In genomic region chr7:72146849-72147248, GRCm38 (mm10) we compare ENCODE assay signal across 22 mouse cellular contexts.
DNase-seq lines count a peak whose midpoint lies in the region; ATAC-seq and TF ChIP-seq lines count a peak whose summit lies in the region.
"Had no signal": no experiment of that assay in that cellular context is flagged by ENCODE, and none has a peak within 500 bp of the region (broad histone marks: within the 10 kb centered on the region; RNA-seq: fewer than 3 reads in every experiment).

No protein-coding gene starts in this region.

- no peaks in the 10 kb centered on the region for H3K36me3 ChIP-seq in kidney, embryonic 16.5 days (ENCODE audit: insufficient read depth, low read length)
- peaks cover 4% of the 10 kb centered on the region for H3K36me3 ChIP-seq in liver, adult 2 months (ENCODE audit: control insufficient read depth, insufficient read depth, low read length)
- no peaks in the 10 kb centered on the region for H3K36me3 ChIP-seq in liver, embryonic 16.5 days (ENCODE audit: control insufficient read depth, insufficient read depth)
- no peaks in the 10 kb centered on the region for H3K36me3 ChIP-seq in liver, embryonic 11.5 days (ENCODE audit: control insufficient read depth, insufficient read depth, low read length)
- H3K36me3 ChIP-seq in liver, postnatal 0 days (replicated peaks; ENCODE audit: insufficient read depth, low read length): no peaks in the 10 kb centered on the region
- H3K36me3 ChIP-seq in liver, embryonic 12.5 days: no peaks in the 10 kb centered on the region
- H3K36me3 ChIP-seq: G1E had no signal

- H3K4me1 ChIP-seq in kidney, embryonic 16.5 days (ENCODE audit: insufficient read depth, low read length): peaks cover 15% of the 10 kb centered on the region
- no peaks in the 10 kb centered on the region; the same call in 1 of the 2 replicates for H3K4me1 ChIP-seq in liver, adult 2 months (ENCODE audit: control insufficient read depth, insufficient read depth, low read length)
- no peaks in the 10 kb centered on the region for H3K4me1 ChIP-seq in liver, embryonic 16.5 days (ENCODE audit: control insufficient read depth, low read depth, low read length)
- no peaks in the 10 kb centered on the region for H3K4me1 ChIP-seq in liver, embryonic 11.5 days (replicated peaks; ENCODE audit: control insufficient read depth, insufficient read depth, low read length)
- H3K4me1 ChIP-seq in liver, postnatal 0 days (ENCODE audit: insufficient read depth): 0 out of 2 replicates have a peak, but pooled peaks cover 3% of the 10 kb centered on the region
- H3K4me1 ChIP-seq in liver, embryonic 12.5 days: no peaks in the 10 kb centered on the region

- 0 out of 2 replicates have a peak, but pooled peaks have one; percentile 21 for ATAC-seq in kidney, embryonic 16.5 days (ENCODE audit: low FRiP score, low TSS enrichment)
- peak; percentile 43 for ATAC-seq in liver, embryonic 16.5 days (ENCODE audit: low read depth)
- no peak for ATAC-seq in liver, embryonic 11.5 days (replicated peaks; ENCODE audit: low FRiP score)
- ATAC-seq in liver, postnatal 0 days: peak; percentile 96
- ATAC-seq in liver, embryonic 12.5 days: no peak
- ATAC-seq: activated CD4-positive, CD25-positive, alpha-beta regulatory T cell, adult 4 months; CD4-positive, CD25-positive, alpha-beta regulatory T cell, adult 4 months; Patski had no signal

- TF ChIP-seq EP300 in liver, postnatal 0 days (IDR thresholded peaks at IDR 0.05; ENCODE audit: low read depth): 0 out of 2 replicates have a peak, but pooled peaks have one; percentile 29

- no peak overlapping the region for H3K4me3 ChIP-seq in kidney, embryonic 16.5 days (ENCODE audit: low read length)
- no peak overlapping the region for H3K4me3 ChIP-seq in liver, adult 2 months (ENCODE audit: insufficient read depth, low read depth, low read length)
- H3K4me3 ChIP-seq in liver, embryonic 16.5 days (ENCODE audit: low read depth, low read length): no peak overlapping the region
- H3K4me3 ChIP-seq in liver, embryonic 11.5 days (ENCODE audit: low read depth, low read length): no peak overlapping the region
- H3K4me3 ChIP-seq in liver, postnatal 0 days (ENCODE audit: low read depth, low read length): no peak overlapping the region
- no peak overlapping the region for H3K4me3 ChIP-seq in liver, embryonic 12.5 days

- no peaks in the 10 kb centered on the region; the same call in 1 of the 2 replicates for H3K79me2 ChIP-seq in liver, adult 2 months (ENCODE audit: control insufficient read depth, insufficient read depth, low read length)

- no peak overlapping the region for H3K27ac ChIP-seq in kidney, embryonic 16.5 days (ENCODE audit: low read length)
- H3K27ac ChIP-seq in liver, adult 2 months (replicated peaks; ENCODE audit: insufficient read depth, low read depth, low read length): no peak overlapping the region
- no peak overlapping the region for H3K27ac ChIP-seq in liver, embryonic 16.5 days (ENCODE audit: low read length)
- no peak overlapping the region for H3K27ac ChIP-seq in liver, embryonic 11.5 days (ENCODE audit: low read depth, low read length)
- no peak overlapping the region for H3K27ac ChIP-seq in liver, postnatal 0 days (ENCODE audit: low read depth)
- H3K27ac ChIP-seq in liver, embryonic 12.5 days: no peak overlapping the region

- H3K27me3 ChIP-seq in kidney, embryonic 16.5 days (ENCODE audit: insufficient read depth, low read length): no peaks in the 10 kb centered on the region
- H3K27me3 ChIP-seq in liver, adult 2 months (ENCODE audit: control insufficient read depth, insufficient read depth, low read length): no peaks in the 10 kb centered on the region
- H3K27me3 ChIP-seq in liver, embryonic 16.5 days (ENCODE audit: control insufficient read depth, insufficient read depth, low read depth, low read length): no peaks in the 10 kb centered on the region
- H3K27me3 ChIP-seq in liver, embryonic 11.5 days (replicated peaks; ENCODE audit: control insufficient read depth, insufficient read depth, low read length): no peaks in the 10 kb centered on the region
- no peaks in the 10 kb centered on the region for H3K27me3 ChIP-seq in liver, postnatal 0 days (ENCODE audit: insufficient read depth, low read length)
- no peaks in the 10 kb centered on the region for H3K27me3 ChIP-seq in liver, embryonic 12.5 days (replicated peaks)
- H3K27me3 ChIP-seq: CH12.LX, Patski had no signal

- no peak for TF ChIP-seq POLR2A in liver, adult 2 months (IDR thresholded peaks at IDR 0.05; ENCODE audit: extremely low read depth, insufficient read depth, low read length)

- no peak overlapping the region for H3K4me2 ChIP-seq in kidney, embryonic 16.5 days (replicated peaks; ENCODE audit: low read depth, low read length)
- no peak overlapping the region for H3K4me2 ChIP-seq in liver, embryonic 16.5 days (ENCODE audit: low read depth, low read length)
- H3K4me2 ChIP-seq in liver, embryonic 11.5 days: no peak overlapping the region
- H3K4me2 ChIP-seq in liver, postnatal 0 days (ENCODE audit: low read depth, low read length): no peak overlapping the region
- H3K4me2 ChIP-seq in liver, embryonic 12.5 days: no peak overlapping the region

- no peak for TF ChIP-seq CTCF in liver, adult 2 months (IDR thresholded peaks at IDR 0.05; ENCODE audit: low read depth, low read length)
- no peak for TF ChIP-seq CTCF in liver, postnatal 0 days (IDR thresholded peaks at IDR 0.05; ENCODE audit: low read depth)

- H3K9me3 ChIP-seq in kidney, embryonic 16.5 days (ENCODE audit: low read length): no peaks in the 10 kb centered on the region
- no peaks in the 10 kb centered on the region for H3K9me3 ChIP-seq in liver, embryonic 16.5 days (replicated peaks; ENCODE audit: control insufficient read depth, low read length)
- H3K9me3 ChIP-seq in liver, embryonic 11.5 days (ENCODE audit: control insufficient read depth, low read length): no peaks in the 10 kb centered on the region
- H3K9me3 ChIP-seq in liver, postnatal 0 days (ENCODE audit: low read length): no peaks in the 10 kb centered on the region
- no peaks in the 10 kb centered on the region for H3K9me3 ChIP-seq in liver, embryonic 12.5 days (replicated peaks)

- H3K9ac ChIP-seq in kidney, embryonic 16.5 days (replicated peaks; ENCODE audit: low read length): no peak overlapping the region
- H3K9ac ChIP-seq in liver, adult 2 months (ENCODE audit: low read depth, low read length): no peak overlapping the region
- no peak overlapping the region for H3K9ac ChIP-seq in liver, embryonic 16.5 days (ENCODE audit: low read depth, low read length)
- no peak overlapping the region for H3K9ac ChIP-seq in liver, embryonic 11.5 days (ENCODE audit: low read depth, low read length)
- H3K9ac ChIP-seq in liver, postnatal 0 days (replicated peaks): no peak overlapping the region
- H3K9ac ChIP-seq in liver, embryonic 12.5 days: no peak overlapping the region

- no peak for DNase-seq in kidney, adult 18-20 months
- peak; percentile 85 for DNase-seq in liver, adult 2 months (ENCODE audit: extremely low read depth, low read depth, low spot score)
- DNase-seq in liver: no peak
- DNase-seq in liver, embryonic 11.5 days (ENCODE audit: low spot score): no peak
- DNase-seq in liver, postnatal 0 days: peak; percentile 33
- DNase-seq: adrenal gland, adult 2 months; adrenal gland, adult 8-10 months; adrenal gland, postnatal 10 days; adrenal gland, postnatal 14 days; adrenal gland, postnatal 25 days; adrenal gland, postnatal 36 days; B cell, adult 2 months; cerebellum, adult 11 months; cerebellum, adult 11-12 months had no signal

Comparison
In these comparisons a context has a peak if more than half of its experiments do, and no peak if none do; other contexts are left out.
1. ATAC-seq: peak in kidney, embryonic 16.5 days (single experiment), liver, embryonic 16.5 days (single experiment) and liver, postnatal 0 days (single experiment); none in liver, embryonic 11.5 days (single experiment) and liver, embryonic 12.5 days (single experiment).
2. DNase-seq: peak in liver, adult 2 months (single experiment) and liver, postnatal 0 days (single experiment); none in kidney, adult 18-20 months (single experiment), liver (single experiment) and liver, embryonic 11.5 days (single experiment).